Mouse (Mus musculus) G1E (cell line): ENCODE results near the gene Sowahb. TPM values are rescaled to one million over a fixed set of nuclear protein-coding genes. Genes with fewer than 3 reads are reported as not detected.

Source experiments
- ATAC-seq: 2 replicates; pipeline ENCODE4 v1.8.0; 2016; ENCODE audit warnings: mild to moderate bottlenecking; ENCODE audit not compliant: insufficient number of reproducible peaks, poor library complexity, low FRiP score, severe bottlenecking; ENCODE audit errors: extremely low read depth
- DNase-seq: peaks from one replicate; pipeline ENCODE4 v3.0.0; 2012; ENCODE audit warnings: low spot score
- H3K27me3 ChIP-seq: 2 replicates; pipeline ENCODE4 v1.6.1; 2012; ENCODE audit warnings: mild to moderate bottlenecking, low read length, inconsistent platforms; ENCODE audit not compliant: insufficient read depth
- H3K36me3 ChIP-seq: replicated peaks from 2 replicates; pipeline ENCODE3; 2012; ENCODE audit warnings: mild to moderate bottlenecking, inconsistent platforms
- H3K4me1 ChIP-seq: 2 replicates; pipeline ENCODE4 v1.6.1; 2012; ENCODE audit warnings: low read depth, low read length, inconsistent platforms, mixed read lengths; ENCODE audit not compliant: insufficient read depth
- H3K4me3 ChIP-seq: 2 replicates; pipeline ENCODE4 v1.5.1; 2012; ENCODE audit warnings: low read depth, mild to moderate bottlenecking, inconsistent platforms, low read length, moderate library complexity, mixed read lengths
- H3K9me3 ChIP-seq: replicated peaks from 2 replicates; pipeline ENCODE4 v1.6.1; 2012; ENCODE audit warnings: inconsistent platforms
- CTCF ChIP-seq: IDR thresholded peaks from 2 replicates; pipeline ENCODE4 v1.5.1; 2012; ENCODE audit warnings: low read depth, low read length, inconsistent platforms, mixed read lengths
- GATA1 ChIP-seq: IDR thresholded peaks from 2 replicates; pipeline ENCODE4 v1.6.1; 2012; ENCODE audit warnings: borderline replicate concordance, low read length, inconsistent platforms, mixed read lengths
- GATA2 ChIP-seq: IDR thresholded peaks from 2 replicates; pipeline ENCODE4 v1.6.1; 2012; ENCODE audit warnings: low read depth, low read length, inconsistent platforms, borderline replicate concordance
- POLR2AphosphoS5 ChIP-seq: IDR thresholded peaks from 2 replicates; pipeline ENCODE4 v1.6.1; 2012; ENCODE audit warnings: low read depth, low read length, inconsistent platforms; ENCODE audit not compliant: insufficient replicate concordance
- TAL1 ChIP-seq: conservative IDR thresholded peaks from 2 replicates; pipeline ENCODE4 v1.6.1; 2012; ENCODE audit warnings: low read depth, low read length, inconsistent platforms, mixed read lengths
- polyA plus RNA-seq: library from polyadenylated mRNA; stranded (reverse); fragments of >175 nt; gene quantifications from 2 replicates; pipeline ENCODE4 v1.2.3, GENCODE M21; 2012
- total RNA-seq, 2 experiments: library from RNA; stranded (forward) in 1 of 2; stranded (reverse) in 1 of 2; fragments of 200-1000 nt in 1 of 2; fragments of >200 nt in 1 of 2; fragmentation: Nextera tagmentation in 1 of 2; gene quantifications; 2 replicates each; pipeline ENCODE4 v1.2.3; 2014 to 2017

Gene Sowahb
- total and polyA plus RNA-seq, 3 experiments, result 0.11 TPM; not detected in 2

- Histone ChIP-seq H3K27me3 (peaks cover 3% of the 10 kb centered on the region), H3K9me3 (no peaks in the 10 kb centered on the region), H3K4me1 (no peaks in the 10 kb centered on the region), H3K36me3 (no peaks in the 10 kb centered on the region), H3K4me3 (no peak overlapping the region)
- ATAC-seq (no peak), DNase-seq (no peak)
- TF ChIP-seq CTCF (no peak), GATA2 (no peak), GATA1 (no peak), POLR2AphosphoS5 (no peak), TAL1 (no peak)
Observed at GRCm38 (mm10) chr5:93035285-93035684, 9.5 kb downstream of the Sowahb start.

- H3K9me3 ChIP-seq, result no peaks in the 10 kb centered on the region
- H3K4me3 ChIP-seq, result no peak overlapping the region
- H3K27me3 ChIP-seq, result no peaks in the 10 kb centered on the region; the same call in 1 of the 2 replicates
- no peaks in the 10 kb centered on the region for H3K4me1 ChIP-seq
- H3K36me3 ChIP-seq, result no peaks in the 10 kb centered on the region
- DNase-seq (no peak), ATAC-seq (no peak)
- TF ChIP-seq POLR2AphosphoS5, result no peak
- no peak for TF ChIP-seq TAL1
- no peak for TF ChIP-seq CTCF
- TF ChIP-seq GATA1, result no peak
- no peak for TF ChIP-seq GATA2
Observed at GRCm38 (mm10) chr5:93033087-93033870, 11.5 kb downstream of the Sowahb start.

GRCm38 (mm10) chr5:93032621-93033020 lies 12.2 kb downstream of the Sowahb start:
- ATAC-seq (no peak), DNase-seq (no peak)
- TF ChIP-seq POLR2AphosphoS5, result no peak
- TF ChIP-seq GATA1, result no peak
- TF ChIP-seq CTCF, result no peak
- no peak for TF ChIP-seq GATA2
- TF ChIP-seq TAL1, result no peak
- H3K4me1 ChIP-seq, result no peaks in the 10 kb centered on the region
- H3K4me3 ChIP-seq, result no peak overlapping the region
- no peaks in the 10 kb centered on the region for H3K36me3 ChIP-seq
- H3K27me3 ChIP-seq, result no peaks in the 10 kb centered on the region; the same call in 1 of the 2 replicates
- H3K9me3 ChIP-seq, result no peaks in the 10 kb centered on the region

- no peak for TF ChIP-seq CTCF
- TF ChIP-seq POLR2AphosphoS5, result no peak
- no peak for TF ChIP-seq TAL1
- TF ChIP-seq GATA1, result no peak
- no peak for TF ChIP-seq GATA2
- Histone ChIP-seq H3K27me3 (peaks cover 3% of the 10 kb centered on the region; the same call in 1 of the 2 replicates), H3K9me3 (no peaks in the 10 kb centered on the region), H3K4me3 (no peak overlapping the region), H3K4me1 (peaks cover 4% of the 10 kb centered on the region; the same call in 1 of the 2 replicates), H3K36me3 (no peaks in the 10 kb centered on the region)
- DNase-seq (no peak), ATAC-seq (no peak)
Observed at GRCm38 (mm10) chr5:93030869-93031268, 14.0 kb downstream of the Sowahb start.

GRCm38 (mm10) chr5:93030411-93030810 lies 14.4 kb downstream of the Sowahb start:
- ATAC-seq (no peak), DNase-seq (no peak)
- Histone ChIP-seq H3K4me3 (no peak overlapping the region), H3K36me3 (no peaks in the 10 kb centered on the region), H3K4me1 (peaks cover 4% of the 10 kb centered on the region; the same call in 1 of the 2 replicates), H3K9me3 (no peaks in the 10 kb centered on the region), H3K27me3 (peaks cover 4% of the 10 kb centered on the region; the same call in 1 of the 2 replicates)
- TF ChIP-seq GATA2, result no peak
- TF ChIP-seq TAL1, result no peak
- no peak for TF ChIP-seq GATA1
- no peak for TF ChIP-seq CTCF

GRCm38 (mm10) chr5:93027120-93027675 lies 17.6 kb downstream of the Sowahb start:
- peaks cover 4% of the 10 kb centered on the region; the same call in 1 of the 2 replicates for H3K27me3 ChIP-seq
- ATAC-seq (no peak), DNase-seq (no peak)
- H3K4me3 ChIP-seq, result no peak overlapping the region
- TF ChIP-seq TAL1 (no peak), POLR2AphosphoS5 (no peak), GATA2 (no peak), GATA1 (no peak), CTCF (no peak)
- no peaks in the 10 kb centered on the region for H3K36me3 ChIP-seq
- H3K4me1 ChIP-seq, result peaks cover 4% of the 10 kb centered on the region; the same call in 1 of the 2 replicates
- H3K9me3 ChIP-seq, result no peaks in the 10 kb centered on the region
